Mouse (Mus musculus) lung, adult 2 months (tissue): ENCODE measurements around the gene Ppp1r12b.

Source experiments
- CTCF ChIP-seq: fragments of 200-500 bp; IDR thresholded peaks from 2 replicates; pipeline ENCODE4 v1.5.1; 2011; ENCODE audit warnings: mild to moderate bottlenecking, low read length, control low read depth; ENCODE audit not compliant: insufficient read depth
- POLR2A ChIP-seq: fragments of 200-500 bp; IDR thresholded peaks from 2 replicates; pipeline ENCODE4 v1.6.1; 2011; ENCODE audit warnings: low read depth, mild to moderate bottlenecking, control low read depth, low read length, borderline replicate concordance; ENCODE audit errors: extremely low read depth

- TF ChIP-seq CTCF (no peak), POLR2A (no peak)
Observed at GRCm38 (mm10) chr1:134911892-134912291, 43.9 kb downstream of the Ppp1r12b start.
